Mouse (Mus musculus) myocyte (in vitro differentiated cells): Measurements from ENCODE around the gene Mfsd13b. TPM values are rescaled to one million over a fixed set of nuclear protein-coding genes. Genes with fewer than 3 reads are reported as not detected.
A peak's percentile ranks its signal among the peaks of the same experiment; 100 is the strongest.
"Not testable (repeated sequence)": the region's sequence is repeated elsewhere in the genome, so short reads cannot be mapped to it uniquely, and the experiment has no call there.

Experiments
- H3K27me3 ChIP-seq: one replicate; pipeline ENCODE4 v1.6.1; 2011; ENCODE audit not compliant: control insufficient read depth, insufficient read depth, insufficient read length
- H3K36me3 ChIP-seq: one replicate; pipeline ENCODE4 v1.6.1; 2011; ENCODE audit not compliant: control insufficient read depth, insufficient read depth
- H3K4me2 ChIP-seq: one replicate; pipeline ENCODE4 v1.6.1; 2011; ENCODE audit warnings: low read depth, control low read depth
- H3K4me3 ChIP-seq: one replicate; pipeline ENCODE4 v1.5.1; 2011; ENCODE audit warnings: mild to moderate bottlenecking, control low read depth, moderate library complexity
- H3K79me2 ChIP-seq: one replicate; pipeline ENCODE4 v1.6.1; 2011; ENCODE audit not compliant: control insufficient read depth, insufficient read depth
- H3ac ChIP-seq: one replicate; pipeline ENCODE4 v1.6.1; 2011; ENCODE audit not compliant: control insufficient read depth, insufficient read length
- CEBPB ChIP-seq: IDR thresholded peaks from 2 replicates; pipeline ENCODE4 v1.6.1; 2011; ENCODE audit warnings: mild to moderate bottlenecking, moderate library complexity; ENCODE audit not compliant: poor library complexity, insufficient read depth, severe bottlenecking
- E2F4 ChIP-seq: IDR thresholded peaks from one replicate; pipeline ENCODE4 v1.6.1; 2011; ENCODE audit warnings: mild to moderate bottlenecking, control low read depth, moderate library complexity; ENCODE audit not compliant: insufficient read depth
- MAX ChIP-seq: IDR thresholded peaks from one replicate; pipeline ENCODE4 v1.6.1; 2011; ENCODE audit warnings: low read depth, mild to moderate bottlenecking, control low read depth
- MYOD1 ChIP-seq, 3 experiments: IDR thresholded peaks; one replicate each; pipeline ENCODE4 v1.6.1; 2011; ENCODE audit warnings: control low read depth in 2 of 3, low read depth in 2 of 3, mild to moderate bottlenecking in 2 of 3, moderate library complexity in 1 of 3; ENCODE audit not compliant: insufficient read length in 2 of 3, control insufficient read depth in 1 of 3
- MYOG ChIP-seq, 3 experiments: IDR thresholded peaks; one replicate each; pipeline ENCODE4 v1.6.1; 2011; ENCODE audit warnings: control low read depth in 2 of 3, low read depth in 2 of 3, mild to moderate bottlenecking in 2 of 3; ENCODE audit not compliant: insufficient read length in 2 of 3, control insufficient read depth in 1 of 3, insufficient read depth in 1 of 3
- POLR2A ChIP-seq: IDR thresholded peaks from one replicate; pipeline ENCODE4 v1.6.1; 2011; ENCODE audit warnings: low read depth, mild to moderate bottlenecking, control low read depth, moderate library complexity; ENCODE audit not compliant: insufficient read length
- POLR2AphosphoS2 ChIP-seq: IDR thresholded peaks from one replicate; pipeline ENCODE4 v1.6.1; 2011; ENCODE audit warnings: low read depth, control low read depth; ENCODE audit not compliant: insufficient read length
- REST ChIP-seq: IDR thresholded peaks from one replicate; pipeline ENCODE4 v1.6.1; 2011; ENCODE audit warnings: mild to moderate bottlenecking, control low read depth, moderate library complexity; ENCODE audit not compliant: insufficient read depth, insufficient read length
- SRF ChIP-seq: IDR thresholded peaks from one replicate; pipeline ENCODE4 v1.6.1; 2011; ENCODE audit warnings: low read depth; ENCODE audit not compliant: control insufficient read depth, insufficient read length
- TCF12 ChIP-seq: IDR thresholded peaks from one replicate; pipeline ENCODE4 v1.6.1; 2011; ENCODE audit warnings: mild to moderate bottlenecking, control low read depth; ENCODE audit not compliant: poor library complexity, insufficient read depth, severe bottlenecking
- TCF3 ChIP-seq: IDR thresholded peaks from one replicate; pipeline ENCODE4 v1.6.1; 2011; ENCODE audit warnings: low read depth, control low read depth; ENCODE audit not compliant: insufficient read length
- USF1 ChIP-seq: IDR thresholded peaks from one replicate; pipeline ENCODE4 v1.6.1; 2011; ENCODE audit warnings: low read depth, mild to moderate bottlenecking, control low read depth, moderate library complexity
- polyA plus RNA-seq: library from polyadenylated mRNA; unstranded; fragments of >200 nt; fragmentation: generic; extraction: Trizol; gene quantifications from one replicate; pipeline ENCODE4 v1.2.1, GENCODE M21; 2012; ENCODE audit warnings: missing spikeins

Mfsd13b gene
- polyA plus RNA-seq, 1 experiment, result 0.04 TPM

DNA sequence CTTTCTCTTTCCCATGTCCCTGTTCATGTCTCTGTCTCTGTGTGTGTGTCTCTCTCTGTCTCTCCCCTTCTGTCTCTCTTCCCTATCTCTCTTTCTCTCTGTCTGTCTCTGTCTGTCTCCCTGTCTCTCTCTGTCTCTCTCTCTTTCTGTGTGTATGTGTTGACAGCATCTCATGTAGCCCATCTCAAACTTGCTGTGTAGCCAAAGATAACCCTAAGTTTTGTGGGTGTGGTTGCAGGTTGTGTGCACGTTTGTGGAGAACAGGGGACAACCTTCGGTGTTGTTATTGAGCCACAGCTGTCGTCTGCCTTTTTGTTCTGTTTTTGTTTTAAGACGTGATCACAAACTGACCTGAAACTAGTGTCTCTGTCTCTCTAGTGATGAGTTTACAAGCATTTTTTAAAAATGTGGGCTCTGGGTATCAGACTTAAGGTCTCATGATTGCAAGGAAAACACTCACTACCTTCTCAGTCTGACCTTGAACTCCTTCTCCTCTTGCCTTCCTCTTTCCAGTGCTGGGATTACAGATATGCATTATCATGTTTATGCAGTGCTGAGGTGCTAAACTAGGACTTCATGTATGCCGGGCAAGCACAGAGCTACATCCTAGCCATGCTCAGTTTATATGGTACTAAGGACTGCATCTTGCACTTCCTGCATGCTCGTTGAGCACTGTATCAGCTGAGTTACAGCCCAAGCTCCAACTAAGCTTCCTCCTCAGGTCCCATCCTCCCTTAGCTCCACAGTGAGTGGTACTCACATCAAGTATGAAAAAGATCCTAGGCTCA lies 43.1 kb downstream of the Mfsd13b start:
- peaks cover 19% of the 10 kb centered on the region for H3K27me3 ChIP-seq
- no peaks in the 10 kb centered on the region for H3K79me2 ChIP-seq
- H3K4me2 ChIP-seq, result no peak overlapping the region
- TF ChIP-seq MYOG (IDR thresholded peaks at IDR 0.05; ENCODE audit: control insufficient read depth in 1 of 3, insufficient read depth in 1 of 3, insufficient read length in 2 of 3, low read depth in 2 of 3) (no peak), MYOD1 (IDR thresholded peaks at IDR 0.05; ENCODE audit: control insufficient read depth in 1 of 3, insufficient read length in 2 of 3, low read depth in 2 of 3) (no peak), SRF (no peak), CEBPB (no peak), MAX (no peak), TCF3 (no peak), USF1 (no peak), E2F4 (no peak), REST (no peak), POLR2AphosphoS2 (no peak), TCF12 (no peak), POLR2A (no peak)
- no peaks in the 10 kb centered on the region for H3K36me3 ChIP-seq
- H3ac ChIP-seq, result no peak overlapping the region
- H3K4me3 ChIP-seq, result no peak overlapping the region

DNA sequence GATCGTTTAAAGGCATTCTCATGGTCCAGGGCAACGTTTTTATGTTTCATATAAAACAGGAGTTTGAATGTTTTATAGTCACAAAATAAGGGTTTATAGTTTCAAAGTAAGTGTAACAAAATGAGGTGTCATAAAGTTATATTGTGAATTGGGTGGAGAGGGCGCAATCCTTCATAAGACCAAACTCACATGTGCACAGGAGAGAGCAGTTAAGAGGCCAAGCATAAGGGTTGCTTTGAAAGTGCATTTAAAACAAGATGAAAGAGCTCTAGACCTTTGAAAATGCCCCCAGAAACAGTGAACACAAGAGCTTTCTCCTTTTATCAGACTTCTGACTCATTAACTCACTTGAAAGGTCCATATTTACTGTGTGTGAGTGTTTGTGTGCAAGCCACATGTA lies 44.0 kb downstream of the Mfsd13b start:
- H3K36me3 ChIP-seq, result no peaks in the 10 kb centered on the region
- no peak overlapping the region for H3ac ChIP-seq
- H3K4me2 ChIP-seq, result no peak overlapping the region
- H3K79me2 ChIP-seq, result no peaks in the 10 kb centered on the region
- H3K27me3 ChIP-seq, result peaks cover 19% of the 10 kb centered on the region
- TF ChIP-seq TCF3, result no peak
- TF ChIP-seq MYOG (IDR thresholded peaks at IDR 0.05; ENCODE audit: control insufficient read depth in 1 of 3, insufficient read depth in 1 of 3, insufficient read length in 2 of 3, low read depth in 2 of 3), result no peak
- no peak for TF ChIP-seq MYOD1 (IDR thresholded peaks at IDR 0.05; ENCODE audit: control insufficient read depth in 1 of 3, insufficient read length in 2 of 3, low read depth in 2 of 3)
- TF ChIP-seq POLR2AphosphoS2, result no peak
- no peak for TF ChIP-seq TCF12
- no peak for TF ChIP-seq CEBPB
- no peak for TF ChIP-seq USF1
- TF ChIP-seq REST, result no peak
- TF ChIP-seq SRF, result no peak
- TF ChIP-seq MAX, result no peak
- no peak for TF ChIP-seq E2F4
- TF ChIP-seq POLR2A, result no peak
- no peak overlapping the region for H3K4me3 ChIP-seq

DNA sequence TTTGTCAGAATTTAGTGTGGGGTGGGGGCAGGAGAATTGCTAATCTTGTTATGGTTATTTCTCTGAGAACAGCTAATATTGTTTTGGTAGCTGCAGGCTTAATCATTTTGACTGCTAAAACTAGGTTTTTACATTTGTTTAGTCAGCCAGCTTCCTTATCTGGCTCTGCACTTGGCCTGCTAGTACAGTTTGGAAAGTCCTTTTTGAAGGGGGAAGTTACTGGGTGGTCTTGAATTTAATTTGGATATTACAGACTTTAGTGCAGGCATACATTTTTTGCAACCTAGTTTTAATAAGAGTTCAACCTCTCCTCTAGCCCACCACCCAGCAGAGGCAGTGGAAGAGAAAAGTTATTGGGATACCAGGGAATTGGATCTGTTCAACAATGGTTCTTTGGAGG lies 47.6 kb downstream of the Mfsd13b start:
- H3K27me3 ChIP-seq, result peaks cover 19% of the 10 kb centered on the region
- not testable (repeated sequence) for H3K4me2 ChIP-seq, H3K4me3 ChIP-seq, H3K79me2 ChIP-seq, H3K36me3 ChIP-seq, H3ac ChIP-seq

DNA sequence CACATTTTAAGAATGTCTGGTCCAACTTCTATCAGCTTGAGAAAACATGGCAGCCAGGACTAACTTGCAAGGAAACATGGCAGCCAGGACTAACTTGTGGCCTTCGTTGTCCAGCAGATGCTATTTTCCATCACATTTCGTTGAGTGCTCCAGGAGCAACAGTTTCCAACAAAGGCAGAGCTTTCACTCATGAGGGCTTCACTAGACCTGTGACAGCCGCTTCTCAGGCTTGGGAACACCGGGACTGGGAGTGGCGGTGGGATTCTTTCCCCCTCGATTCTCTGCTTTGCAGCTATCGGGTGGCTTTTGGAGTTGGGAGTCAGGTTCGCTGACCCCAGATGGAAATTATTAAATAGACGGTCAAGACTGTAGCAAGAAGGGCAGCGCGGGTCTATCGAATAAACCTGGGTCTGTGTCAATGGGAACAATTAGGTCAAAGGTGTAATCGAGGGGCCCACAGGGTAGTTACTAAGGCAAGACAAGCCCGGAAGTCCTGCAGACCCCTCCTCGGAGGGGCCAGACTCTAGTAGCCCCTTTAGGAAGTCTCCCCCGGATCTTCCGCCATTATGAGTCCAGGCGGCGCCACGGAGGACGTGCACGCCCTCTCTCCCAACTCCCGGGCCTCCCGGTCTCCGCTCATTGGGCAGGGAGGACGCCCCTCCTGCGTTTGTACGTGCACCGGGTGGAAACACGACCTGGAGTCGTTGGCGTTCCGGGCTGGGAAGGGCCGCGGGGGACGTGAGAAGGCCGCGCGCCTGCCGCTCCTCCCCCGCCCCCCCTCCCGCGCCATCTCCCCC lies 51.7 kb downstream of the Mfsd13b start, which contains the start of gene Mettl9:
Mettl9 (plus strand) TSS at position 590 of the 797 bp plus-strand sequence.
- no peaks in the 10 kb centered on the region for H3K36me3 ChIP-seq
- H3K4me3 ChIP-seq, result peak within 1 kb of the TSS; percentile 70
- H3K27me3 ChIP-seq, result no peaks in the 10 kb centered on the region
- H3K79me2 ChIP-seq, result peaks cover 38% of the 10 kb centered on the region
- peak within 1 kb of the TSS; percentile 66 for H3ac ChIP-seq
- H3K4me2 ChIP-seq, result peak within 1 kb of the TSS; percentile 85
- TF ChIP-seq SRF (no peak), CEBPB (no peak), TCF12 (no peak), E2F4 (peak; percentile 63), MYOD1 (IDR thresholded peaks at IDR 0.05; ENCODE audit: control insufficient read depth in 1 of 3, insufficient read length in 2 of 3, low read depth in 2 of 3) (no peak), MYOG (IDR thresholded peaks at IDR 0.05; ENCODE audit: control insufficient read depth in 1 of 3, insufficient read depth in 1 of 3, insufficient read length in 2 of 3, low read depth in 2 of 3) (peak in 1 of 3 experiments; percentile 58), TCF3 (no peak), POLR2AphosphoS2 (peak; percentile 60), MAX (no peak), USF1 (no peak), REST (no peak), POLR2A (peak; percentile 82)
